Mouse (Mus musculus): ENCODE measurements around the gene Prickle2. TPM values are rescaled to one million over a fixed set of nuclear protein-coding genes. Genes with fewer than 3 reads are reported as not detected.

Gene Prickle2
- polyA plus RNA-seq, 1 experiment: 0.02 TPM

GRCm38 (mm10) chr6:92383196-92383782, 322.7 kb downstream of the Prickle2 start:
- TF ChIP-seq MYOG (IDR thresholded peaks at IDR 0.05; ENCODE audit: control insufficient read depth in 1 of 3, insufficient read depth in 1 of 3, insufficient read length in 2 of 3, low read depth in 2 of 3): no peak
- no peak for TF ChIP-seq TCF12 (IDR thresholded peaks at IDR 0.05; ENCODE audit: insufficient read depth, poor library complexity, severe bottlenecking)
- TF ChIP-seq POLR2A (IDR thresholded peaks at IDR 0.05; ENCODE audit: insufficient read length, low read depth): no peak
- TF ChIP-seq CEBPB (IDR thresholded peaks at IDR 0.05; ENCODE audit: insufficient read depth, poor library complexity, severe bottlenecking): no peak
- TF ChIP-seq MAX (IDR thresholded peaks at IDR 0.05; ENCODE audit: low read depth): no peak
- no peak for TF ChIP-seq E2F4 (IDR thresholded peaks at IDR 0.05; ENCODE audit: insufficient read depth)
- TF ChIP-seq POLR2AphosphoS2 (IDR thresholded peaks at IDR 0.05; ENCODE audit: insufficient read length, low read depth): no peak
- no peak for TF ChIP-seq USF1 (IDR thresholded peaks at IDR 0.05; ENCODE audit: low read depth)
- no peak for TF ChIP-seq TCF3 (IDR thresholded peaks at IDR 0.05; ENCODE audit: insufficient read length, low read depth)
- TF ChIP-seq REST (IDR thresholded peaks at IDR 0.05; ENCODE audit: insufficient read depth, insufficient read length): no peak
- no peak for TF ChIP-seq SRF (IDR thresholded peaks at IDR 0.05; ENCODE audit: control insufficient read depth, insufficient read length, low read depth)
- TF ChIP-seq MYOD1 (IDR thresholded peaks at IDR 0.05; ENCODE audit: control insufficient read depth in 1 of 3, insufficient read length in 2 of 3, low read depth in 2 of 3): no peak
- no peaks in the 10 kb centered on the region for H3K79me2 ChIP-seq (ENCODE audit: control insufficient read depth, insufficient read depth)
- no peak overlapping the region for H3K4me3 ChIP-seq
- no peaks in the 10 kb centered on the region for H3K27me3 ChIP-seq (ENCODE audit: control insufficient read depth, insufficient read depth, insufficient read length)
- H3K4me2 ChIP-seq (ENCODE audit: low read depth): no peak overlapping the region
- H3ac ChIP-seq (ENCODE audit: control insufficient read depth, insufficient read length): no peak overlapping the region
- H3K36me3 ChIP-seq (ENCODE audit: control insufficient read depth, insufficient read depth): no peaks in the 10 kb centered on the region

GRCm38 (mm10) chr6:92381085-92381484, 324.9 kb downstream of the Prickle2 start:
- no peaks in the 10 kb centered on the region for H3K79me2 ChIP-seq (ENCODE audit: control insufficient read depth, insufficient read depth)
- H3K4me2 ChIP-seq (ENCODE audit: low read depth): no peak overlapping the region
- no peak overlapping the region for H3K4me3 ChIP-seq
- TF ChIP-seq E2F4 (IDR thresholded peaks at IDR 0.05; ENCODE audit: insufficient read depth): no peak
- TF ChIP-seq POLR2AphosphoS2 (IDR thresholded peaks at IDR 0.05; ENCODE audit: insufficient read length, low read depth): no peak
- TF ChIP-seq MAX (IDR thresholded peaks at IDR 0.05; ENCODE audit: low read depth): no peak
- no peak for TF ChIP-seq CEBPB (IDR thresholded peaks at IDR 0.05; ENCODE audit: insufficient read depth, poor library complexity, severe bottlenecking)
- TF ChIP-seq POLR2A (IDR thresholded peaks at IDR 0.05; ENCODE audit: insufficient read length, low read depth): no peak
- TF ChIP-seq MYOG (IDR thresholded peaks at IDR 0.05; ENCODE audit: control insufficient read depth in 1 of 3, insufficient read depth in 1 of 3, insufficient read length in 2 of 3, low read depth in 2 of 3): no peak
- H3K27me3 ChIP-seq (ENCODE audit: control insufficient read depth, insufficient read depth, insufficient read length): no peaks in the 10 kb centered on the region
- no peaks in the 10 kb centered on the region for H3K36me3 ChIP-seq (ENCODE audit: control insufficient read depth, insufficient read depth)
- H3ac ChIP-seq (ENCODE audit: control insufficient read depth, insufficient read length): no peak overlapping the region

- no peak overlapping the region for H3ac ChIP-seq (ENCODE audit: control insufficient read depth, insufficient read length)
- TF ChIP-seq CEBPB (IDR thresholded peaks at IDR 0.05; ENCODE audit: insufficient read depth, poor library complexity, severe bottlenecking) (no peak), POLR2A (IDR thresholded peaks at IDR 0.05; ENCODE audit: insufficient read length, low read depth) (no peak), USF1 (IDR thresholded peaks at IDR 0.05; ENCODE audit: low read depth) (no peak), TCF3 (IDR thresholded peaks at IDR 0.05; ENCODE audit: insufficient read length, low read depth) (no peak), E2F4 (IDR thresholded peaks at IDR 0.05; ENCODE audit: insufficient read depth) (no peak), REST (IDR thresholded peaks at IDR 0.05; ENCODE audit: insufficient read depth, insufficient read length) (no peak), POLR2AphosphoS2 (IDR thresholded peaks at IDR 0.05; ENCODE audit: insufficient read length, low read depth) (no peak), MYOG (IDR thresholded peaks at IDR 0.05; ENCODE audit: control insufficient read depth in 1 of 3, insufficient read depth in 1 of 3, insufficient read length in 2 of 3, low read depth in 2 of 3) (no peak)
- H3K4me3 ChIP-seq: no peak overlapping the region
- no peaks in the 10 kb centered on the region for H3K79me2 ChIP-seq (ENCODE audit: control insufficient read depth, insufficient read depth)
- no peak overlapping the region for H3K4me2 ChIP-seq (ENCODE audit: low read depth)
- H3K36me3 ChIP-seq (ENCODE audit: control insufficient read depth, insufficient read depth): no peaks in the 10 kb centered on the region
- no peaks in the 10 kb centered on the region for H3K27me3 ChIP-seq (ENCODE audit: control insufficient read depth, insufficient read depth, insufficient read length)
Measured at GRCm38 (mm10) chr6:92374826-92375225, 331.1 kb downstream of the Prickle2 start.

GRCm38 (mm10) chr6:92370896-92371295, 335.1 kb downstream of the Prickle2 start:
- H3K4me2 ChIP-seq (ENCODE audit: low read depth): no peak overlapping the region
- no peak overlapping the region for H3ac ChIP-seq (ENCODE audit: control insufficient read depth, insufficient read length)
- H3K79me2 ChIP-seq (ENCODE audit: control insufficient read depth, insufficient read depth): no peaks in the 10 kb centered on the region
- no peaks in the 10 kb centered on the region for H3K36me3 ChIP-seq (ENCODE audit: control insufficient read depth, insufficient read depth)
- no peak overlapping the region for H3K4me3 ChIP-seq
- H3K27me3 ChIP-seq (ENCODE audit: control insufficient read depth, insufficient read depth, insufficient read length): no peaks in the 10 kb centered on the region
- no peak for TF ChIP-seq TCF3 (IDR thresholded peaks at IDR 0.05; ENCODE audit: insufficient read length, low read depth)
- TF ChIP-seq TCF12 (IDR thresholded peaks at IDR 0.05; ENCODE audit: insufficient read depth, poor library complexity, severe bottlenecking): no peak
- TF ChIP-seq SRF (IDR thresholded peaks at IDR 0.05; ENCODE audit: control insufficient read depth, insufficient read length, low read depth): no peak
- TF ChIP-seq REST (IDR thresholded peaks at IDR 0.05; ENCODE audit: insufficient read depth, insufficient read length): no peak
- no peak for TF ChIP-seq USF1 (IDR thresholded peaks at IDR 0.05; ENCODE audit: low read depth)
- no peak for TF ChIP-seq MAX (IDR thresholded peaks at IDR 0.05; ENCODE audit: low read depth)
- TF ChIP-seq POLR2A (IDR thresholded peaks at IDR 0.05; ENCODE audit: insufficient read length, low read depth): no peak
- TF ChIP-seq E2F4 (IDR thresholded peaks at IDR 0.05; ENCODE audit: insufficient read depth): no peak
- TF ChIP-seq MYOD1 (IDR thresholded peaks at IDR 0.05; ENCODE audit: control insufficient read depth in 1 of 3, insufficient read length in 2 of 3, low read depth in 2 of 3): no peak
- TF ChIP-seq MYOG (IDR thresholded peaks at IDR 0.05; ENCODE audit: control insufficient read depth in 1 of 3, insufficient read depth in 1 of 3, insufficient read length in 2 of 3, low read depth in 2 of 3): no peak
- TF ChIP-seq CEBPB (IDR thresholded peaks at IDR 0.05; ENCODE audit: insufficient read depth, poor library complexity, severe bottlenecking): no peak
